Mouse (Mus musculus) adrenal gland, adult 18-20 months (tissue): Measurements from ENCODE around the gene Dync1li2. TPM values are rescaled to one million over a fixed set of nuclear protein-coding genes. Genes with fewer than 3 reads are reported as not detected.
A peak's percentile ranks its signal among the peaks of the same experiment; 100 is the strongest.

ENCODE experiments used
- DNase-seq, 2 experiments: peaks; one replicate each; pipeline ENCODE4 v3.0.0; 2021 to 2022; ENCODE audit warnings: low spot score in 2 of 2
- long read RNA-seq, 2 experiments: library from polyadenylated mRNA; stranded (forward); transcript quantifications; one replicate each; pipeline ENCODE4 v2.0.0; 2021
- total RNA-seq, 2 experiments: library from RNA; stranded (reverse); gene quantifications; 1 replicate in 1 of 2; 2 replicates in 1 of 2; pipeline ENCODE4 v1.2.3; 2021

The Dync1li2 gene
- total RNA-seq, result 100 to 1,000 TPM; 113 to 159 TPM
- long read RNA-seq, experiment 1, full-length matches to known transcripts, result 72 of 81 reads
- long read RNA-seq, experiment 1, partial matches to known transcripts, result 4 of 81 reads
- long read RNA-seq, experiment 1, other reads (novel, unspliced or antisense), result 5 of 81 reads
- long read RNA-seq, experiment 2, full-length matches to known transcripts, result 109 of 138 reads
- long read RNA-seq, experiment 2, partial matches to known transcripts, result 12 of 138 reads
- long read RNA-seq, experiment 2, other reads (novel, unspliced or antisense), result 17 of 138 reads

GRCm38 (mm10) chr8:104442299-104443124 lies at the start of gene Dync1li2:
TSS of gene Dync1li2 (minus strand) at chr8:104443047.
- DNase-seq, result peak; percentile 95 to 97

- DNase-seq, result no peak
Observed at GRCm38 (mm10) chr8:104479091-104479490, 36.2 kb upstream of the Dync1li2 start.

GRCm38 (mm10) chr8:104472465-104472864 lies 29.6 kb upstream of the Dync1li2 start:
- no peak for DNase-seq

- no peak for DNase-seq
Observed at GRCm38 (mm10) chr8:104467463-104467862, 24.6 kb upstream of the Dync1li2 start.

- DNase-seq, result no peak
Observed at GRCm38 (mm10) chr8:104452177-104452576, 9.3 kb upstream of the Dync1li2 start.

GRCm38 (mm10) chr8:104448796-104449195 lies 5.9 kb upstream of the Dync1li2 start:
- no peak for DNase-seq

- no peak for DNase-seq
Observed at GRCm38 (mm10) chr8:104446016-104446415, 3.2 kb upstream of the Dync1li2 start.

- DNase-seq, result no peak
Observed at GRCm38 (mm10) chr8:104445248-104445647, 2.4 kb upstream of the Dync1li2 start.

GRCm38 (mm10) chr8:104443125-104443679 lies 355 bp upstream of the Dync1li2 start:
- DNase-seq, result no peak

GRCm38 (mm10) chr8:104441613-104442012 lies 1.2 kb downstream of the Dync1li2 start:
- DNase-seq, result no peak

- DNase-seq, result peak in 1 of 2 experiments; percentile 11
Observed at GRCm38 (mm10) chr8:104439461-104439860, 3.4 kb downstream of the Dync1li2 start.

GRCm38 (mm10) chr8:104437494-104438135 lies 5.2 kb downstream of the Dync1li2 start:
- DNase-seq, result no peak

- DNase-seq, result no peak
Observed at GRCm38 (mm10) chr8:104436591-104436990, 6.3 kb downstream of the Dync1li2 start.

GRCm38 (mm10) chr8:104436038-104436437 lies 6.8 kb downstream of the Dync1li2 start:
- peak; percentile 100 for DNase-seq

GRCm38 (mm10) chr8:104434826-104435354 lies 8.0 kb downstream of the Dync1li2 start:
- DNase-seq, result no peak

- peak in 1 of 2 experiments; percentile 33 for DNase-seq
Observed at GRCm38 (mm10) chr8:104434275-104434674, 8.6 kb downstream of the Dync1li2 start.

GRCm38 (mm10) chr8:104433191-104433842 lies 9.5 kb downstream of the Dync1li2 start:
- DNase-seq, result no peak

GRCm38 (mm10) chr8:104432656-104433055 lies 10.2 kb downstream of the Dync1li2 start:
- no peak for DNase-seq

- DNase-seq, result no peak
Observed at GRCm38 (mm10) chr8:104430230-104430629, 12.6 kb downstream of the Dync1li2 start.

- DNase-seq, result no peak
Observed at GRCm38 (mm10) chr8:104427703-104428102, 15.1 kb downstream of the Dync1li2 start.

GRCm38 (mm10) chr8:104422313-104422712 lies 20.5 kb downstream of the Dync1li2 start:
- no peak for DNase-seq
